Mouse (Mus musculus) neutrophil, adult 5-6 weeks (primary cell): ENCODE measurements around the gene Cela3b. TPM values are rescaled to one million over a fixed set of nuclear protein-coding genes. Genes with fewer than 3 reads are reported as not detected.
A peak's percentile ranks its signal among the peaks of the same experiment; 100 is the strongest.
"Not testable (repeated sequence)": the region's sequence is repeated elsewhere in the genome, so short reads cannot be mapped to it uniquely, and the experiment has no call there.

Source experiments
- ATAC-seq: fragments of 151-379, 151-347 bp; 2 replicates; pipeline ENCODE4 v1.8.0; 2017; ENCODE audit warnings: mild to moderate bottlenecking, moderate TSS enrichment; ENCODE audit not compliant: insufficient number of reproducible peaks, poor library complexity, low FRiP score, severe bottlenecking; ENCODE audit errors: extremely low read depth
- total RNA-seq: library from RNA; stranded (forward); fragments of 200-1000 nt; gene quantifications from 2 replicates; pipeline ENCODE4 v1.2.3, GENCODE M21; 2017

Cela3b gene
- total RNA-seq, 1 experiment from 2014 or later: not detected

DNA sequence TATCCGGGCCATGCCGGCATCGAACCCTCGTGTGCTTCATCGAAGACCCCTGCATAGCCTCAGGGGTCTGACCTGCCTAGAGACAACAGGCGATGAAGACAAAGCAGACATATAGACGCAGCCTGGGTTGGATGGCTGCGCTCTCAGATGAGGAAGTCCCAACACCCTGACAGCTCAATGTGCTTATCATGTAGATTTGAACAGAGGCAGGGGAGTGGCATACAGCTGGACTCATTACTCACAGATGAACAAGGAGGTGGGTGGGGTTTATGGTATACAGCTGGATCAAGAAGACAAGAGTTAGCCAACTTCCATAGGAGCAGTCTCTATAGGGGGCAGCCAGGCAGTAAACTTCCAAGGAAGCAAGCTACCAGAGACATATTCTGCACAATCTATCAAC lies 8.5 kb upstream of the Cela3b start:
- ATAC-seq: no peak

DNA sequence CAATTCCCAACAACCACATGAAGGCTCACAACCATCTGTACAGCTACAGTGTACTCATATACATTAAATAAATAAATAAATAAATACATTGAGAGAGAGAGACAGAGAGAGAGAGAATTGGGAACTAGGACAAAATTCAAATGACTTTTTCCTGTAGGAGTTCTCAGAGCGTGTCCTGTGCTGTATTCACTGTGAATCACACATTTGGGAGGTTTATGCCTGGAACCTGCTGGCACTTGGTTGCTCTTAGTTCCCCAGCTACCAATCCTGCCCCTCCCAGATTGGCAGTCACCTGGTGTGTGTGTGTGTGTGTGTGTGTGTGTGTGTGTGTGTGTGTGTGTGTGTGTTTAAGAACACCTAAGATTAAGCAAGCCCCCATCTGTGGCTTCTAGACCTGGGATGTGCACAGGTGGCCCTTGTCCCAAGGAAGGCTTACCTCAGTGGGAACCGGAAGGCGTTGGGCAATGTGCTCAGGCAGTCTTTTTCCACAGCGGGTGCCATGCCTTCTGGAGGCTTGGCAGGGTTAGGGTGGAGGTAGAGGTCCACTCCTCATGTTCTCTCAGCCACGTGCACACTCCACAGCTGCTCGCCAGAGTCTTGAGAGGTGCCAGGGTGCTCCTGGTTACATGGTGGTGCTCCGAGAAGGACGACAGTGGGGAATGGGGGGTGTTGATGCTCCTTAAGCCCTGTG lies 6.8 kb upstream of the Cela3b start:
- ATAC-seq: no peak

DNA sequence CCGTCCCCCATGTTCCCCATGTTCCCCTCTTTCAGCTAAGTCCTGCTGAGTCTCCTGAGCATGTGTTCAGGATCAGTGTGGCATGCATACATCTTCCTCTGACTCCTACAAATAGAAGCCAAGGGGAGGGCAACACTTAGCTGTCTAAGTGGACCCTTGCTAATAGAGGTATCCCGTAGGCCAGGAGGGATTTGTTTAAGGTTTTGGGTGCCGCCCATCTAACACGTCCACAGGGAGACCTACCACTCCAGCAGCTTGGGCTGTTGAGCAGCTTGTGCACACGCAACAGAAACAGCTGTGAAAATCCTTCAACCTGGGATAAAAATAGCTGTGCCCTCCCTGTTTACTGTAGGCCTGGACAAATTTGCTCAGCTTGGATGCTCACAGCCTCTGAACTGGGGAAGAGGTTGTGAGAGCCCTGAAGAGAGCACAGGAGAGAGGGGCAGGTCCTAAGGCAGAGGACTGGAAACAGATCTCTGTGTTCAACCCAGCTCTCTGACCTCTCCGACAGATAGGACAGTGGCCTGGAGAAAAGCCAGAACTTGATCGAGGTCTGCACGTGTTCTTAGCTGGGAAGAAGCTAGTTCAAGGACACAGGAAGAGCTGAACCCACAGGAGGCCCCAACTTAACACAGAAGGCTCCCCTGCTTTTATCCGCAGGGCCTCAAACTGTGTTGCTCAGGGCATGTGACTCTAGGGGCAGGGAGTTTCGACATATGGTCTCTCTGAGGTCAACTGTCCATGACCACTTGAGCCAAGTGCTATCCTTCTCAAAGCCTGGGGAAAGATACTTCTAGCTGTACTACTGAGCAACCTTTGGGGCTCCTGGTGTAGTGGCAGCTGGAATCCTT lies 2.6 kb upstream of the Cela3b start:
- ATAC-seq: not testable (repeated sequence)

DNA sequence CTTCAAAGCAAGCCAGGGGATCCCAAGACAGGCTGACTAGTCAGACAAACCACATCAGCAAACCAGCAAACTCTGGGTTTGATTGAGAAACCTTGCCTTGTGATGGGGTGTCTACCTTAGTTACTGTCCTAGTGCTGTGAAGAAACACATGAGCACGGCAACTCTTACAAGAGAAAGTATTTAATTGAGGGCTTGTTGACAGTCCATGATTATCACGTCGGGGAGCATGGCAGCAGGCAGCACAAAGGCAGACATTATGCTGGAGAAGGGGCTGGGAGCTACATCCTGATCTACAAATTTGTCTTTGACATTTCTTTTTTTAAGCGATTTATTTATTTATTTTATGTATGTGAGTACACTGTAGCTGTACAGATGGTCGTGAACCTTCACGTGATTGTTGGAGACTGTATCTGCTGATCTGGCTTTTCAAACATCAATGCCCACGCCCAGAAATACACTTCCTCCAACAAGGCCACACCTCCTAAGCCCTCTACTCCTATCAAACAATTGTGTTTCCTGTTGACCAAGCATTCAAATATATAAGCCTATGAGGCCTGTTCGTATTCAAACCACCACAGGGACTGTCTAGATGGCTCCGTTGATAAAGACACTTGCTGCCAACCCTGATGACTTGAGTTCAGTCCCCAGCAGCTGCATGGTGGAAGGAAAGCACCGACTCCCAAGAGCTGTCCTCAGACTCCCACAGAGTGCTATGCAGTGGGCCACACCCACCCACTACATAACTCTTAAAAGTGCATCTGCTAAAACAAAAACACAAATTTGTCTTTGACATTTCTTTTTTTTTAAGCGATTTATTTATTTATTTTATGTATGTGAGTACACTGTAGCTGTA lies 12.4 kb downstream of the Cela3b start:
- ATAC-seq: no peak

DNA sequence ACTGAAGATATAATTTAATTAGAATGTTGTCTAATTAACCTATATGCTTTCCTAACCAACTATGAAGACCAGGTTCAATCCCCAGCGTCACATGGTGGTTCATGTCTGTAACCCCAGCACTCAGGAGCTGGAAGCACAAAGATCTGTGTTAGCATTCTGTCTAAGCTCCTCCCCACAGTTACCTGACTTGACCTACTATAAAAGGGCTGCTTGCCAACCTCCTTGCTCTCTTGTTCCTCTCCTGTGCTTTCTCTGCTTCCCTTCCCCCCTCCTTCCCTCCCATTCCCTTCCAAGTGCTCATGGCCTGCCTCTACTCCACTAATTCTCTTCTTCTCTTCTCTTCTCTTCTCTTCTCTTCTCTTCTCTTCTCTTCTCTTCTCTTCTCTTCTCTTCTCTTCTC lies 15.4 kb downstream of the Cela3b start:
- no peak for ATAC-seq

DNA sequence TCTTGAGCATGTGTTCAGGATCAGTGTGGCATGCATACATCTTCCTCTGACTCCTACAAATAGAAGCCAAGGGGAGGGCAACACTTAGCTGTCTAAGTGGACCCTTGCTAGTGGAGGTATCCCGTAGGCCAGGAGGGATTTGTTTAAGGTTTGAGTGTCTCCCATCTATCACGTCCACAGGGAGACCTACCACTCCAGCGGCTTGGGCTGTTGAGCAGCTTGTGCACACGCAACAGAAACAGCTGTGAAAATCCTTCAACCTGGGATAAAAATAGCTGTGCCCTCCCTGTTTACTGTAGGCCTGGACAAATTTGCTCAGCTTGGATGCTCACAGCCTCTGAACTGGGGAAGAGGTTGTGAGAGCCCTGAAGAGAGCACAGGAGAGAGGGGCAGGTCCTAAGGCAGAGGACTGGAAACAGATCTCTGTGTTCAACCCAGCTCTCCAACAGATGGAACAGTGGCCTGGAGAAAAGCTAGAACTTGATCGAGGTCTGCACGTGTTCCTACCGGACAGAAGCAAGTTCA lies 18.1 kb downstream of the Cela3b start:
- ATAC-seq: not testable (repeated sequence)

DNA sequence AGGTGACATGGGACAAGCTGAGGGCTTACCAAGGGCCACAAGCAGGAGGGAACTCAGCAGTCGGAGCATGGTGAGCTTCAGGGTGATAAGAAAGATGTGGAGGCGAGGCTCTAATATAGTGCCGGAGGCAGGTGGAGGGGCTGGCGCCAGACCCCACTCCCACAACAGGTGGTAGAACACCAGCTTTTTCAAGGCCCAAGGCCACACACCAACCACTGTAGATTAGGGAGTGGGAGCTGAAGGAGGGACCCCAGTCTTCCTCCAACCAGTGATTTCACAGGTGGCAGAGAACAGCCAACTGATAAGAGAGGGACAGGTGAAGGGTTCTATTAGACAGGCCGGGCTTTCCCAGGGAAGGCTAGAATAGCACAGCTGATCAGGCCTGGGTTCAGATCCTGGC lies 20.6 kb downstream of the Cela3b start, which contains the start of gene Cela3a:
Gene Cela3a (minus strand): TSS at position 101 of the 400 bp plus-strand sequence.
- ATAC-seq: no peak

DNA sequence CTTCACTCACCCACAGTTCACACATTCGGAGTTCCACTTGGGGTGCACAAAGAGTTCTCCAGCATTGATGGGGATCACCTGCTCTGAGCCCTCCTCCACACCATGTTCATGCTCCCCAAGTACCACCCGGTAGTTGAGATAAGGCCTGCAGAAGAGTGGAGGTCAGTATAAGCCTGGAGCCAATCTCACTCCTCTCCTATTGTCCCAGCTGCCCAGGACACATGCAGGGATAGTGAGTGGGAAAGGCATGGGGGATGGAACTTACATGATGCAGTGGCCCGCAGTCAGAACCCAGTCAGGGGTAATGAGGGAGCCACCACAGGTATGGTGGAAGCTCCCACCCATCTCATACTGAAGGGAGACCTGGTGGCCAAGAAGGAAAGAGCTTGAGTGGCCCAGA lies 24.8 kb downstream of the Cela3b start:
- no peak for ATAC-seq

DNA sequence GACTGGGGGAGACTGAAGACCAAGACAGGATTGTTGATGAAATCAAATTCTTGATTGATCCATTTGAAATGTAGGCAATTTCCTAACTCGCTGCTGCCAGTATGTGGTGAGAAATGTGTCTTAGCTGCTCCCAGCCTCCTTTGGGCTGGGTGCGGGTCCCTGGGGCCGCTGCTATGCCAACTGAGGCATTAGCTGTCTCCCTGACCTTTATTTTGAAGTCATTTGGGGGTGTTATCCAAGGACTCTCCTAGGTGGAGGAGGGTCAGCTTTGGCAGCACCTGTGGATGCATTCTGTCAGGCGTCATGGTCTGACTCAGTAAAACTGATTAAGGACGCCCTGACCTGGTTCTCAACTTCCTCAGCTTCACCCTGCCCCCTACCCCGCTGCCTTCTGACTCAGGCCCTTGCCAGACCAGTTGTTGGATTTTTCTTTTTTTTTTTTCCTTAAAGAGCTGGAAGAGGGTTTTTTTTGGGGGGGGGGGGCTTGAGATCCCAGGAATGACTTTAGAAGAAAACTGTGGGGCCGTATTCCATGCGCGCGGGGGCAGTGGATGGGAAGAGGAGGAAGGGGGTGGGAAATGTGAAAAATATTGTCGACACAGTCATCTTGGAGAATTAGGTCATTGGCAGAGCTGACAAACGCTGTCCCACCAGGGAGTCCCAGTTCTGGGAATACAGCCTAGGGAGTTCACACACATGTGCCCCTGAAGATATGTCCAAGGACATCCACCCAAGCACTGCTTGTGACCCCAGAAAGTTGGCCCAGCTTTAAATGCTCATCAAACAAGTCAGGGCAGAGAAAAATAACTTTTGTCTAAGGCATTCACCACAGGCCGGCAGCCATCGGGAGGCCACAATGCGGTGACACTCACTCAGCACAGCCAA lies 33.5 kb downstream of the Cela3b start:
- ATAC-seq: no peak

DNA sequence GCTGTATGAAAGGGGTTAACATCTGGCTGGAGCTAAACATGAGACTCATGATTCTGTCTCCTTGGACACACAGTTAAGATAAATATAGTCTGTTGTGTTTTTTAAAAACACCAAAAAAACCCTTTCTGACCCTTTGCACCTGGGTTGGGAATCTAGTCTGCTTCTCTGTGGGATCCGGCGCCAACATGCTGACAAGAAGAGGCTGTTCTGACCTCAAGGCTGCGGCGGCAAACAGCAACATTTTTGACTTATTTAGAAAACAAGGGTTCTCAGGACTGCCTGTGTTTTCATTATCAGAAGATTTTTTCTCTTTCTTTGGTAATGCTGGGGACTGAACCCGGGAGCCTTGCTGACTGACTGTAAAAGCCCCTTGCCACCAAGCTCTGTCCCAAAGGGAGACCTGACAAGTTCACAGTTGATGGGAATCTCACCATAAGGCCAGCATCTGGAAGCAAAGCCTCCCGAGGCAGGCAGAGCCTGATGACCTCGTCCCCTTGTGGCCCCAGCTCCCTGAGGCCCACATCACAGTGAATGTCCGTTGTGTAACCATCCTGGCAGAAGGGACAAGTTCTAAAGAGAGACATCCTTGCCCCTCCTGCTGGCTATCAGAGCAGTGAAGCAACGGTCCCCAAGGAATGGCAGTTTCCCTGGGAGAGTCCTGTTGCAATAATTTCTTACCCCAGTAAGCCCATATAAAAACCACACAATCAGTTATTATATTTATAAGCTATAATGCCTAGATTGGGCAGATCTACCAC lies 36.8 kb downstream of the Cela3b start:
- ATAC-seq: no peak

DNA sequence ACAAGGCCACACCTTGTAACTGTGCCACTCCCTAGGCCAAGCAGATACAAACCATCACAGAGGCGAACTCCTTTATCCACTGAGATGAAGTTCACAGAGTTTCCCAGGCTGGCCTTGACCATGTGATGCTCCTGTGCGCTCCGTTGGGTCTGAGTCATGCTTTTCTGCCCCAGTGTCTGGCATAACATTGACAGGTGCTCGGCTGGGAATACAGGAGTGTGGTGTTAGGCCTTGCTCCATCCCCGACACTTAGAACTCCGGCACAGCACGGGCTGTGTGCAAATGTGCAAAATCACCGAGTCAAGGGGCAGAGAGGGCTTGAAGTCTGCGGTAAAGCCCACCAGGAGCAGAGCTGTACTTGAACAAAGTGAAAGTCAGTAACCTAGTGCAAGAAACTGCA lies 37.5 kb downstream of the Cela3b start:
- ATAC-seq: no peak

DNA sequence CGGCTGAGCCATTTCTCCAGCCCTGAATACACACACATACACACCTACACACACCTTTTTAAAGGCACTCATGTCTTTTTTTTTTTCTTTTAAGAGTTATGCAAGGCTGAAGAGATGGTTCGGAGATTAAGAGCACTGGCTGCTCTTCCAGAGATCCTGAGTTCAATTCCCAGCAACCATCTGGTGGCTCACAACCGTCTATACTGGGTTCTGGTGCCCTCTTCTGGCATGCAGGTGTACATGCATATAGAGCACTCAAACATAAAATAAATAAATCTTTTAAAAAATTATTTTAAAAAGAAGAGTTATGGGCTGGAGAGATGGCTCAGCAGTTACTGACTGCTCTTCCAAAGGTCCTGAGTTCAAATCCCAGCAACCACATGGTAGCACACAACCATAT lies 39.1 kb downstream of the Cela3b start:
- ATAC-seq: no peak

DNA sequence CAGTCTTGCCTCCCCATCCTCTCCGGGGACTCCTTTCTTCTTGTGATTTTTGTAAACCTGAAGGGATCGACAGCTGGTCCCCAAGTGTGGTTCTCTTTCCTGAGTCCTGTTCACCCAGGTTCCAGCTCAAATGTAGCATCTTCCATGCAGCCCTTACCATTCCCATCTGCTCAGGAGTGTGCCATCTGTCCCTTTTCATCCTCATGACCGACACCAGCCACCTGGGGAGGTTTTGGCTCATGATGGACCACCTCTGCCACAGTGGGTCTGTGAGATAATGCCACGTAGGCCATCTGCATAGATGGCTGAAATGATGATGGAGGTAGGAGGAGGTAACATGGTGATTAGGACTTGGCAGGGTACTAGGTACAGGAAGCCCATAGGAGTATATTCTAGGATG lies 40.1 kb downstream of the Cela3b start:
- ATAC-seq: no peak

DNA sequence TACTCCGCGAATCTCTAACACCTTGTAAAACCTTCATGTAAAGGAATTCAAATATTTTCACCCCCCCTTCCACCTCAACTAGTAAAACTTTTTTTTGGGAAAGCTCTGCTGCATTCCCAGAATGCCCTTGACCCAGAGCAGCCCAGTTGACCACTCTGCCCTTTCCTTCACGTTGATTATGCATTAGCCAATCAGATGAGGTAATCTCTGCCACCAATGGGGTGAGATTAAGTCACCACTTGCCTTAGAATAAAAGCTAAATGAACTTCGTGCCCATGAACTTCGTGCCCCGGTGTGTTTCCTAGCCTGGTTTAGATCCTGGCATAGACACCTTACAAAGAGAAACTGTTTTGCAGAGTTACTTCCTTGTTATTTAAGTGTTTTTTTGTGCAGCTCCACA lies 41.4 kb downstream of the Cela3b start:
- no peak for ATAC-seq

DNA sequence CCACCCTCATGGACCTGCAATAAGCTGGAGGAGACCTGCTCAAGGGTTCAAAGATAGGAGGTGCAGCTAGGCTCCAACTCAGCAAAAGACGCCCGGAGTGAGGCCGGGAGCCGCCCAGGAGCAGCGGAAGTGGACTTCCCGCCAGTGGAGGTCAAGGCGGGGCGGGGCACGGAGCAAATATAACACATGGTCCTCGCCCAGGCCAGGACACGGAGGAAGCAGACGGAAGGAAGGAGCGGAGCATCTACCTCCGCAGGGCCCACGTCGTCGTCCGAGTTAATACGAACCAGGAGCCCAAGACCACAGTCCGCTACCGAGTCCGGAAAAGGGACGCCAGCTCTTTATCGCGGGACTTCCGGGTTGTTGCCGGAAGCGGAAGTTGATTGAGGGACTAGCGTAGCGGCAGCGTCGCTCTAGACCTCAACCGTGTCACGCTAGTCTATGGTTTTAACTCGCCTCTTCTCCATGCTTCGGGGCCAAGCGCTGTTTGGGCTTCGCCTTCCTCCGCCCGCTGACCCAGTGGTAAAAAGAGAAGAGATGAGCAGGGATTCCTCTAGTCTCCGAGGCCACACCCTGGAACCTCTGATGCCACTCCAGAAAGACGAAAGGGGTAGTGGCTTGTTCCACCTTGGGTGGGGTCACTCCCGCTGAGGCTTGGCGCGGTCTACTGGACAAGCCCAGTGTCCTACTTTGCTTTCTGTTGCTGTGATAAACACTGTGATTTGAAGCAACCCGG lies 42.1 kb downstream of the Cela3b start:
- peak; percentile 95 for ATAC-seq

DNA sequence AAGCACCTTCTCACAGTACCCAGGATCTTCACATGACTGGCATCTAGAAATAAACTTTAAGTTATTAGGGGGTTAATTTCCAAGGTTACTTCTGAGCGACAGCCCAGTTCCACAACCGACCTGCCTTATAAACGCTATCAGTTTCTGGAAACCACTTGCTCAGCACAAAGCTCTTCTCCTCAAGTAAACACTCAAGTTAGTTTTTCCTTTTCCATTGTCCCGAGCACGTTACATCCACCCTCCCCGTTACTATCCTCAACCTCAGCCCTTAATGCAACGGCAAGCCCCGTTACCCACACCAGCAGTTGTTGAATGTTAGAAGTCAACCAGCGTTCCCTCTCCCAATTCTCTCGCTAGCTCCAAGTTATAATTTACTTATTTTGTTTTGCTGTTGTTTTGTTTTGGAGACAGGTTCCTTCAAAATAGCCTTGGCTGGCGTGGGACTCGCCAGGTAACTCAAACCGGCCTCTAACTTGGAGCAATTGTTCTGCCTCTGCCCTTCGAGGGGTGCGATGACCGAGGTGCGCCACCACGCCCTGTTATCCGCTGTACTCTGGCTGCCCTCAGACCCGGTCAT lies 42.8 kb downstream of the Cela3b start:
- ATAC-seq: 0 out of 2 replicates have a peak, but pooled peaks have one; percentile 2
